Comparison of ENCODE assay signal across 15 mouse cellular contexts in the genomic region with DNA sequence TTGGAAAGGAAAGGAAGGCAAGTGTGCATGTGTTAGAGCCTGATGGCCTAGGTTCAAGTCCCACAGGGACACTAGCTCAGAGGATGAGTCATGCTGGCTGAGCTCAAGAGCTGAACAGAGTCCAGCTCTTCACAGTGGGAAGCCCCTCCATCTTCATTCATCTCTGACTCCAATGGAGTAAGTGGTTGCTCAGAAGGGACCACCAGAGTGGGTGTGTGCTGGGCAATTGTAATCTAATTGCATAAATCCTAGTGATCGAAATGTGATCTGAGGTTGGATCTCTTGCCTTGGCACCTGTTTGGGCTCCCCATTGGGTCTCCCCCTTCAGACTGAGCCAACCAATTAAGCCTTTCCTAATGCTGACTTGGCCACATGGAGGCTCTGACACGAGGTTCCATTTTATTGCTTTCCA.
DNase-seq lines count a peak whose midpoint lies in the region; ATAC-seq lines count a peak whose summit lies in the region.
"Had no signal": no experiment of that assay in that cellular context is flagged by ENCODE, and none has a peak within 500 bp of the region (broad histone marks: within the 10 kb centered on the region; RNA-seq: fewer than 3 reads in every experiment).

No protein-coding gene starts in this region.

- DNase-seq in gastrocnemius, adult 18-20 months (ENCODE audit: low spot score): peak; percentile 39
- no peak for DNase-seq in gastrocnemius, postnatal 10 days
- DNase-seq in cerebellum, postnatal 10 days: peak; percentile 56 to 71
- peak; percentile 7 to 14 for DNase-seq in gastrocnemius, postnatal 36 days
- no peak for DNase-seq in spleen, adult 18-20 months
- DNase-seq in layer of hippocampus, adult 8-10 months (ENCODE audit: low spot score in 2 of 2): no peak
- no peak for DNase-seq in urinary bladder, postnatal 36 days (ENCODE audit: low spot score in 2 of 2)
- DNase-seq: adrenal gland, postnatal 10 days; heart, adult 11 months; kidney, adult 9 months; kidney, postnatal 4 days; lung, embryonic 14.5 days had no signal

- intact Hi-C loops in gastrocnemius, postnatal 36 days (cut with DNase I): no loop called here

- ATAC-seq in cerebellum, adult (ENCODE audit: insufficient number of reproducible peaks, low FRiP score, low TSS enrichment): peak; percentile 89
- ATAC-seq: liver, embryonic 12.5 days; midbrain, embryonic 13.5 days had no signal

Comparison
In these comparisons a context has a peak if more than half of its experiments do, and no peak if none do; other contexts are left out.
1. DNase-seq: peak in gastrocnemius, adult 18-20 months (single experiment), cerebellum, postnatal 10 days (2 of 2) and gastrocnemius, postnatal 36 days (2 of 2); none in gastrocnemius, postnatal 10 days (single experiment), spleen, adult 18-20 months (0 of 2), layer of hippocampus, adult 8-10 months (0 of 2) and urinary bladder, postnatal 36 days (0 of 2).